Mouse (Mus musculus) embryonic facial prominence, embryonic 12.5 days (tissue): ENCODE data around the gene C2cd2l. TPM values are rescaled to one million over a fixed set of nuclear protein-coding genes. Genes with fewer than 3 reads are reported as not detected.
"Not testable (repeated sequence)": the region's sequence is repeated elsewhere in the genome, so short reads cannot be mapped to it uniquely, and the experiment has no call there.

Source experiments
- ATAC-seq: fragments of 200-750 bp; cut with Nextera tagmentation; 2 replicates; pipeline ENCODE4 v1.8.0; 2017; ENCODE audit not compliant: insufficient number of reproducible peaks, insufficient read depth, low FRiP score, low TSS enrichment
- H3K27ac ChIP-seq: fragments of 300-500 bp; sonication (generic); 2 replicates; pipeline ENCODE4 v1.5.1; 2016; ENCODE audit warnings: mild to moderate bottlenecking
- H3K27me3 ChIP-seq: fragments of 300-500 bp; sonication (generic); 2 replicates; pipeline ENCODE4 v1.6.1; 2016; ENCODE audit warnings: mild to moderate bottlenecking, moderate library complexity
- H3K36me3 ChIP-seq: fragments of 300-500 bp; sonication (generic); 2 replicates; pipeline ENCODE4 v1.6.1; 2016; ENCODE audit warnings: mild to moderate bottlenecking
- H3K4me1 ChIP-seq: fragments of 300-500 bp; sonication (generic); 2 replicates; pipeline ENCODE4 v1.6.1; 2016
- H3K4me2 ChIP-seq: fragments of 300-500 bp; sonication (generic); replicated peaks from 2 replicates; pipeline ENCODE4 v1.6.1; 2016; ENCODE audit warnings: mild to moderate bottlenecking, moderate library complexity
- H3K4me3 ChIP-seq: fragments of 300-500 bp; sonication (generic); 2 replicates; pipeline ENCODE4 v1.5.1; 2016; ENCODE audit warnings: mild to moderate bottlenecking
- H3K9ac ChIP-seq: fragments of 300-500 bp; sonication (generic); 2 replicates; pipeline ENCODE4 v1.6.1; 2016; ENCODE audit warnings: mild to moderate bottlenecking, moderate library complexity
- H3K9me3 ChIP-seq: fragments of 300-500 bp; sonication (generic); 2 replicates; pipeline ENCODE4 v1.6.1; 2016; ENCODE audit warnings: mild to moderate bottlenecking, moderate library complexity
- WGBS: fragments of 180-500 bp; shearing (Covaris S2); methylation state at CpG from one replicate; pipeline ENCODE4 v1.1.7; 2016; 5-methylcytosine and 5-hydroxymethylcytosine counted together
- polyA plus RNA-seq: library from polyadenylated mRNA; unstranded; fragments of >200 nt; fragmentation: Nextera tagmentation; extraction: Ambion mirVana; gene quantifications from 2 replicates; pipeline ENCODE4 v1.2.1, GENCODE M21; 2016

The C2cd2l gene
- polyA plus RNA-seq, 1 experiment from 2014 or later = 9.4 TPM

GRCm38 (mm10) chr9:44345570-44346433 is 25.7 kb upstream of the C2cd2l start:
- no peak for ATAC-seq
- Histone ChIP-seq H3K4me2 (no peak overlapping the region), H3K27me3 (no peaks in the 10 kb centered on the region), H3K4me3 (no peak overlapping the region), H3K27ac (no peak overlapping the region), H3K9me3 (no peaks in the 10 kb centered on the region), H3K36me3 (peaks cover 48% of the 10 kb centered on the region), H3K9ac (no peak overlapping the region), H3K4me1 (peaks cover 13% of the 10 kb centered on the region)
- WGBS = 89% methylated on average over 6 of the region's 6 CpGs

- H3K27me3 ChIP-seq = no peaks in the 10 kb centered on the region
- H3K4me3 ChIP-seq = peak within 1 kb of the TSS; percentile 81
- H3K36me3 ChIP-seq = peaks cover 43% of the 10 kb centered on the region
- H3K9ac ChIP-seq = peak within 1 kb of the TSS; percentile 84
- H3K9me3 ChIP-seq = no peaks in the 10 kb centered on the region
- WGBS = under 1% methylated on average over 39 of the region's 39 CpGs
- H3K4me1 ChIP-seq = peaks cover 13% of the 10 kb centered on the region
- H3K27ac ChIP-seq = peak within 1 kb of the TSS; percentile 97
- peak; percentile 93 for ATAC-seq
- peak within 1 kb of the TSS; percentile 81 for H3K4me2 ChIP-seq
Measured at GRCm38 (mm10) chr9:44343781-44344421, 23.8 kb upstream of the C2cd2l start, which contains the start of gene Hmbs. Hmbs (minus strand) TSS chr9:44344228.

- 11% methylated on average over 6 of the region's 6 CpGs for WGBS
- ATAC-seq = no peak; the same call in 1 of the 2 replicates
- H3K36me3 ChIP-seq = peaks cover 41% of the 10 kb centered on the region
Measured at GRCm38 (mm10) chr9:44343290-44343689, 23.2 kb upstream of the C2cd2l start.

GRCm38 (mm10) chr9:44342605-44343004 is 22.5 kb upstream of the C2cd2l start:
- H3K4me2 ChIP-seq = peak overlapping the region; percentile 81
- H3K27me3 ChIP-seq = no peaks in the 10 kb centered on the region
- H3K9ac ChIP-seq = peak overlapping the region; percentile 84; the same call in 1 of the 2 replicates
- ATAC-seq = no peak
- H3K27ac ChIP-seq = 0 out of 2 replicates have a peak overlapping the region, but pooled peaks have one; percentile 97
- peaks cover 39% of the 10 kb centered on the region for H3K36me3 ChIP-seq
- peak overlapping the region; percentile 81 for H3K4me3 ChIP-seq
- 87% methylated on average over 1 of the region's 1 CpGs for WGBS
- no peaks in the 10 kb centered on the region for H3K9me3 ChIP-seq
- peaks cover 16% of the 10 kb centered on the region for H3K4me1 ChIP-seq

More at GRCm38 (mm10) chr9:44343290-44343689, 23.2 kb upstream of the C2cd2l start:
- peak overlapping the region; percentile 84 for H3K9ac ChIP-seq
- H3K4me2 ChIP-seq = peak overlapping the region; percentile 81
- H3K4me3 ChIP-seq = peak overlapping the region; percentile 81
- no peaks in the 10 kb centered on the region for H3K27me3 ChIP-seq
- peaks cover 13% of the 10 kb centered on the region for H3K4me1 ChIP-seq
- peak overlapping the region; percentile 97 for H3K27ac ChIP-seq
- H3K9me3 ChIP-seq = no peaks in the 10 kb centered on the region

GRCm38 (mm10) chr9:44342173-44342572 is 22.1 kb upstream of the C2cd2l start:
- H3K4me1 ChIP-seq = peaks cover 20% of the 10 kb centered on the region
- H3K27me3 ChIP-seq = no peaks in the 10 kb centered on the region
- H3K9ac ChIP-seq = no peak overlapping the region
- no peak overlapping the region for H3K4me3 ChIP-seq
- ATAC-seq = no peak
- 74% methylated on average over 3 of the region's 3 CpGs for WGBS
- H3K36me3 ChIP-seq = peaks cover 39% of the 10 kb centered on the region
- H3K9me3 ChIP-seq = no peaks in the 10 kb centered on the region
- H3K27ac ChIP-seq = no peak overlapping the region
- H3K4me2 ChIP-seq = 0 out of 2 replicates have a peak overlapping the region, but pooled peaks have one; percentile 81

- no peak overlapping the region for H3K4me3 ChIP-seq
Measured at GRCm38 (mm10) chr9:44341487-44341886, 21.4 kb upstream of the C2cd2l start.

GRCm38 (mm10) chr9:44338574-44338973 is 18.5 kb upstream of the C2cd2l start:
- H3K4me1 ChIP-seq = peaks cover 24% of the 10 kb centered on the region
- H3K9me3 ChIP-seq = no peaks in the 10 kb centered on the region
- no peak overlapping the region for H3K4me2 ChIP-seq
- H3K36me3 ChIP-seq = peaks cover 37% of the 10 kb centered on the region
- H3K27ac ChIP-seq = no peak overlapping the region
- 82% methylated on average over 5 of the region's 5 CpGs for WGBS
- no peak for ATAC-seq
- H3K27me3 ChIP-seq = no peaks in the 10 kb centered on the region
- no peak overlapping the region for H3K4me3 ChIP-seq
- H3K9ac ChIP-seq = no peak overlapping the region

More at GRCm38 (mm10) chr9:44341487-44341886, 21.4 kb upstream of the C2cd2l start:
- no peak for ATAC-seq
- peaks cover 27% of the 10 kb centered on the region for H3K4me1 ChIP-seq
- no peak overlapping the region for H3K4me2 ChIP-seq
- H3K9ac ChIP-seq = no peak overlapping the region
- H3K27me3 ChIP-seq = no peaks in the 10 kb centered on the region
- WGBS = 91% methylated on average over 5 of the region's 5 CpGs
- H3K36me3 ChIP-seq = peaks cover 38% of the 10 kb centered on the region
- no peaks in the 10 kb centered on the region for H3K9me3 ChIP-seq
- no peak overlapping the region for H3K27ac ChIP-seq

- Histone ChIP-seq H3K4me1 (peaks cover 17% of the 10 kb centered on the region), H3K4me3 (peak overlapping the region; percentile 96; the same call in 1 of the 2 replicates), H3K27ac (no peak overlapping the region), H3K27me3 (no peaks in the 10 kb centered on the region), H3K36me3 (peaks cover 47% of the 10 kb centered on the region), H3K9ac (peak overlapping the region; percentile 98; the same call in 1 of the 2 replicates), H3K9me3 (no peaks in the 10 kb centered on the region), H3K4me2 (peak overlapping the region; percentile 78)
- WGBS = 71% methylated on average over 9 of the region's 9 CpGs
- no peak for ATAC-seq
Measured at GRCm38 (mm10) chr9:44337436-44338169, 17.5 kb upstream of the C2cd2l start.

GRCm38 (mm10) chr9:44336964-44337363 is 16.9 kb upstream of the C2cd2l start:
- peak overlapping the region; percentile 78 for H3K4me2 ChIP-seq
- H3K9me3 ChIP-seq = no peaks in the 10 kb centered on the region
- peaks cover 51% of the 10 kb centered on the region for H3K36me3 ChIP-seq
- peaks cover 15% of the 10 kb centered on the region for H3K4me1 ChIP-seq
- ATAC-seq = no peak
- no peaks in the 10 kb centered on the region for H3K27me3 ChIP-seq
- WGBS = 68% methylated on average over 3 of the region's 3 CpGs
- peak overlapping the region; percentile 96 for H3K4me3 ChIP-seq
- H3K9ac ChIP-seq = peak overlapping the region; percentile 98
- no peak overlapping the region for H3K27ac ChIP-seq

GRCm38 (mm10) chr9:44336513-44336912 is 16.4 kb upstream of the C2cd2l start:
- 34% methylated on average over 4 of the region's 4 CpGs for WGBS
- not testable (repeated sequence) for ATAC-seq, H3K27me3 ChIP-seq, H3K9me3 ChIP-seq, H3K27ac ChIP-seq
- Histone ChIP-seq H3K9ac (peak overlapping the region; percentile 98), H3K4me3 (peak overlapping the region; percentile 96), H3K4me1 (peaks cover 15% of the 10 kb centered on the region), H3K4me2 (peak overlapping the region; percentile 78), H3K36me3 (peaks cover 55% of the 10 kb centered on the region)

- Histone ChIP-seq H3K4me3 (peak overlapping the region; percentile 96), H3K4me2 (peak overlapping the region; percentile 78), H3K27ac (peak overlapping the region; percentile 98), H3K27me3 (no peaks in the 10 kb centered on the region), H3K4me1 (peaks cover 15% of the 10 kb centered on the region), H3K9ac (peak overlapping the region; percentile 98), H3K36me3 (peaks cover 55% of the 10 kb centered on the region), H3K9me3 (no peaks in the 10 kb centered on the region)
- no peak for ATAC-seq
- 3% methylated on average over 5 of the region's 5 CpGs for WGBS
Measured at GRCm38 (mm10) chr9:44336093-44336406, 16.0 kb upstream of the C2cd2l start.
